Mouse (Mus musculus): Measurements from ENCODE around the gene Tbc1d30.

Gene Tbc1d30

GRCm38 (mm10) chr10:121216804-121217203, 134.3 kb downstream of the Tbc1d30 start:
- DNase-seq, result peak; percentile 68

All from heart, adult 11 months (tissue).